Mouse (Mus musculus): ENCODE measurements around the gene Ttc9. TPM values are rescaled to one million over a fixed set of nuclear protein-coding genes. Genes with fewer than 3 reads are reported as not detected.

The Ttc9 gene
- polyA plus RNA-seq, 1 experiment, result 43.8 TPM

DNA sequence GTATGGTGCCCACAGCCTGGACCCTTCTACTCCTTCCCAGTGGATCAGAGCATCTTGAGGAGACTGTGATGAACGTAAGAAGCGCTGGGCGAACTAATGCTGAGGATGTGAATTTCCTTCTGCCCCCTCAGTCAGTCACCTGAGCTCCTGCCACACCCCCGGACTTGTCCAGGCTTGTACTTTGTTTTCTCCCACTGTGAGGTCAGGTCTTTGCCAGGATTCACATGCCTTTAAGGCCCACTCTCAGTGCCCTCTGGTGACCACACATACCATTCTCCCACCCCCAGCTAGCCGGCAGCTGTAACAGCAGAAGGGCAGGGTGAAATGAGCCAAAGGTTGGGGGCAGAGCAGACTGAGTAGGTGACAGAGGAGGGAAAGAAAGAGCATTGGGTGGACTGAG is 32.9 kb downstream of the Ttc9 start:
- no peaks in the 10 kb centered on the region for H3K4me1 ChIP-seq (ENCODE audit: control insufficient read depth, insufficient read depth, low read length)
- no peak for TF ChIP-seq POLR2A (IDR thresholded peaks at IDR 0.05; ENCODE audit: borderline replicate concordance, insufficient read depth, low read length)
- no peak for TF ChIP-seq CTCF (IDR thresholded peaks at IDR 0.05; ENCODE audit: borderline replicate concordance, insufficient read depth, low read depth, low read length)
- 68% methylated on average over 5 of the region's 5 CpGs for WGBS
- H3K27me3 ChIP-seq (ENCODE audit: control insufficient read depth, insufficient read depth, low read length), result no peaks in the 10 kb centered on the region; the same call in 1 of the 2 replicates
- no peak overlapping the region for H3K4me3 ChIP-seq (replicated peaks; ENCODE audit: insufficient read depth, low read depth, low read length)
- DNase-seq, result no peak
- H3K27ac ChIP-seq (ENCODE audit: insufficient read depth, low read length), result no peak overlapping the region

DNA sequence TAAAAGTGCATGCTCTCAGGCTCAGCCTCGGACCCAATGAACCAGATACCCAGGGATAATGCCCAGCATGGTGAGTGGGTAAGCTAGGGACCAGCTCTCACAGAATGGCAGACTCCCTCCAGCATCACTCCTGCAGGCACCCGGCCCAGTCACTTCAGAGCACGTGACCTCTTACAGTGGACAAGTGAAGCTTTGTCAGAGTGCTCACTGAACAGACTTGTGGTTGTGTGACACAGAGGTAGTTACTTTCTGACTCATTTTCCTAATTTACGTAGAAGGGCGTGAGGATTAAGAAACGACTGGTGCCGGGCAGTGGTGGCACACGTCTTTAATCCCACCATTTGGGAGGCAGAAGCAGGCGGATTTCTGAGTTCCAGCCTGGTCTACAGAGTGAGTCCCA is 37.4 kb downstream of the Ttc9 start:
- WGBS, result 85% methylated on average over 9 of the region's 9 CpGs
- no peak for DNase-seq

DNA sequence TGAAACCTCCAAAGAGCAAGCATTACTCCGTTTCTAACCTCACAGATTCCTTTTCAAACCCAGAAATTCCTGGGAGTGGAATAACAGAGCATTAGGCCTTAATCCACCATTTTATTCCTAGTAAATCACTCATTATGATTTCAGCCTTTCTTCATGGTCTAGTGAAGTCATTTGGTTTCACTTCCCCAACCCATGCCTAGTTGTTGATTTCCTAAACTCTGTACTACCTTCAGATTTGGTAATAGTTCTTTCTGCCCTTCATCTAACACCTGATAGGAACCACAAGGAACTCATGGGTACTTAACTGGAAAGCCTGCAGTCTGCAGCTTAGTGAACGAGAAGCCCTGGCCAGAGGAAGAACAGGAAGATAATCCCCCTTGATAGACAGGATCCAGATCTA is 44.5 kb downstream of the Ttc9 start:
- H3K4me3 ChIP-seq (replicated peaks; ENCODE audit: insufficient read depth, low read depth, low read length), result no peak overlapping the region
- no peak overlapping the region for H3K27ac ChIP-seq (ENCODE audit: insufficient read depth, low read length)
- no peaks in the 10 kb centered on the region for H3K27me3 ChIP-seq (ENCODE audit: control insufficient read depth, insufficient read depth, low read length)
- no peak for DNase-seq
- 60% methylated on average over 2 of the region's 2 CpGs for WGBS
- TF ChIP-seq POLR2A (IDR thresholded peaks at IDR 0.05; ENCODE audit: borderline replicate concordance, insufficient read depth, low read length) (no peak), CTCF (IDR thresholded peaks at IDR 0.05; ENCODE audit: borderline replicate concordance, insufficient read depth, low read depth, low read length) (no peak)
- H3K4me1 ChIP-seq (ENCODE audit: control insufficient read depth, insufficient read depth, low read length), result no peaks in the 10 kb centered on the region

More for the DNA sequence above, 37.4 kb downstream of the Ttc9 start:
- Histone ChIP-seq H3K27ac (ENCODE audit: insufficient read depth, low read length) (no peak overlapping the region), H3K4me1 (ENCODE audit: control insufficient read depth, insufficient read depth, low read length) (no peaks in the 10 kb centered on the region; the same call in 1 of the 2 replicates), H3K4me3 (replicated peaks; ENCODE audit: insufficient read depth, low read depth, low read length) (no peak overlapping the region), H3K27me3 (ENCODE audit: control insufficient read depth, insufficient read depth, low read length) (no peaks in the 10 kb centered on the region; the same call in 1 of the 2 replicates)
- TF ChIP-seq POLR2A (IDR thresholded peaks at IDR 0.05; ENCODE audit: borderline replicate concordance, insufficient read depth, low read length) (no peak), CTCF (IDR thresholded peaks at IDR 0.05; ENCODE audit: borderline replicate concordance, insufficient read depth, low read depth, low read length) (no peak)

DNA sequence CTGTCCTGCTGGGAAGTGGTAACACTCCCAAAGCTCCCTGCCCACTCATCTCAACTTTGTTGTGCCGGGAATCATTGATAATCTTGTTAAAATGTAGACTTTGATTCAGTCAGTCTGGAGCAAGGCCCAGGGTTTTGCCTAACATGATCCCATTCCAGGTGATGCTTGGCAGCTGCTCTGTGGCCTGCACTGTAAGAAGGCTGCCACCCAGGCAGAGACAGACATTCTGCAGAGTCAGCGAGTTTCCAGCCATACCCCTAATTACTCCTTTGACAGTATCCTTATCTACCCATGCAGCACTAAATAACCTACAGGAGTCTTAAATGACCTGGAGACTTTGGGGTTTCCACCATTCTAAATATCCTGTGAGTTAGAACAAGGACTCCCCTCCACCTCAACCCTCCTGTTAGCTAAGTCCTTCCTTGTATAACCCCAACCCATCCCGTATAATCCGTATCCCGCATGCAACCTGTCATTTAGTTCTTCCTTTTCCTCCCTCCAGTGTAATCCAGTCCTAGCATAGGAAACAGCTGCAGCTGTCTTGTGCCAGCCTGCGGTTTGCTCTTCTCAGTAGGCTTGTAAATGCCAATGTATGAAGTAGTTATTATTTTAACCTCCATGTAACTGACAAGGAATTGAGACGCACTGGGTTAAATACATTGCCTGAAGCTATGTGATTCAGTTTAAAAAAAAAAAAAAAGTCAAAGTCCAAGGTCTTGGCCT is 48.9 kb downstream of the Ttc9 start:
- 71% methylated on average over 7 of the region's 7 CpGs for WGBS

DNA sequence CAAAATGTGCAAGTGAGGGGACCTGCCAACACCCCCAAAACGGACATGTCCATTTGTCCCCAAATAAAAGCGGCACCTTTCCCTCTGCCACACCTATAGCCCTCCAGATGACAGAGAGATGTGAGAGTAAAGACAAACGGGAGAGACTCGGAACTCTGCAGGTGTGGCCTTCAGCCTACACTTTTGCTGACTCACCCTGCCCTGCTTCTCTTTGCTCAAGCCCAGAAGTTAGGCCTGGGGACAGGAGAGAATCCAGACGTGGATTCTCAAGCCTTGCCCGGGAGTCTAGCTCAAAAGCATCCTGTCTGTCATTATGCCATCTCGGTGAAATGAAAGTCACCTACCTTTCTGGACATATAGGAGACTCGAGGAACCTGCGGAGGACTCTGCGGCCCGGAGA is 52.3 kb downstream of the Ttc9 start:
- H3K4me1 ChIP-seq (ENCODE audit: control insufficient read depth, insufficient read depth, low read length), result no peaks in the 10 kb centered on the region
- WGBS, result 78% methylated on average over 11 of the region's 11 CpGs
- H3K27ac ChIP-seq (ENCODE audit: insufficient read depth, low read length), result no peak overlapping the region
- TF ChIP-seq CTCF (IDR thresholded peaks at IDR 0.05; ENCODE audit: borderline replicate concordance, insufficient read depth, low read depth, low read length) (no peak), POLR2A (IDR thresholded peaks at IDR 0.05; ENCODE audit: borderline replicate concordance, insufficient read depth, low read length) (no peak)
- no peak overlapping the region for H3K4me3 ChIP-seq (replicated peaks; ENCODE audit: insufficient read depth, low read depth, low read length)
- no peak for DNase-seq
- no peaks in the 10 kb centered on the region for H3K27me3 ChIP-seq (ENCODE audit: control insufficient read depth, insufficient read depth, low read length)

More for the DNA sequence above, 48.9 kb downstream of the Ttc9 start:
- Histone ChIP-seq H3K4me3 (replicated peaks; ENCODE audit: insufficient read depth, low read depth, low read length) (no peak overlapping the region), H3K4me1 (ENCODE audit: control insufficient read depth, insufficient read depth, low read length) (no peaks in the 10 kb centered on the region), H3K27me3 (ENCODE audit: control insufficient read depth, insufficient read depth, low read length) (no peaks in the 10 kb centered on the region), H3K27ac (ENCODE audit: insufficient read depth, low read length) (no peak overlapping the region)
- no peak for DNase-seq
- TF ChIP-seq POLR2A (IDR thresholded peaks at IDR 0.05; ENCODE audit: borderline replicate concordance, insufficient read depth, low read length) (no peak), CTCF (IDR thresholded peaks at IDR 0.05; ENCODE audit: borderline replicate concordance, insufficient read depth, low read depth, low read length) (no peak)

DNA sequence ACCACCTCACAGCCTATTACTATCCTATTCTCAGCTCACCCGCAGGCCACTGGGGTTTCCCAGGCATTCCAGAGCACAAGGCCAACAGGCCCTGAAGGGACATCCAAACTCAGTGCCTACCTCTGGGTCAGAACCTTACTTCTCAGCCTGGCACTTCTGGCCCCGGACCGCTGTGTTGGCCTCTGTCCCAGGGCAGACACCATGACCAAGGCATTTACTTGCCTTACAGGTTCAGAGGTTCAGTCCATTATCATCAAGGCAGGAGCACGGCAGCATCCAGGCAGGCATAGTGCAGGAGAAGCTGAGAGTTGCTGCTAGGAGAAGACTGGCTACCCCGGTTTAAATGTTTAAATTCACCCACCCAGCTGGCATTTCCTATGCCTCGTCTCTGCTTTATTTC is 53.0 kb downstream of the Ttc9 start:
- 76% methylated on average over 6 of the region's 6 CpGs for WGBS
- TF ChIP-seq POLR2A (IDR thresholded peaks at IDR 0.05; ENCODE audit: borderline replicate concordance, insufficient read depth, low read length), result no peak
- TF ChIP-seq CTCF (IDR thresholded peaks at IDR 0.05; ENCODE audit: borderline replicate concordance, insufficient read depth, low read depth, low read length), result no peak
- Histone ChIP-seq H3K4me1 (ENCODE audit: control insufficient read depth, insufficient read depth, low read length) (no peaks in the 10 kb centered on the region), H3K27ac (ENCODE audit: insufficient read depth, low read length) (no peak overlapping the region), H3K27me3 (ENCODE audit: control insufficient read depth, insufficient read depth, low read length) (no peaks in the 10 kb centered on the region), H3K4me3 (replicated peaks; ENCODE audit: insufficient read depth, low read depth, low read length) (no peak overlapping the region)
- DNase-seq, result no peak

DNA sequence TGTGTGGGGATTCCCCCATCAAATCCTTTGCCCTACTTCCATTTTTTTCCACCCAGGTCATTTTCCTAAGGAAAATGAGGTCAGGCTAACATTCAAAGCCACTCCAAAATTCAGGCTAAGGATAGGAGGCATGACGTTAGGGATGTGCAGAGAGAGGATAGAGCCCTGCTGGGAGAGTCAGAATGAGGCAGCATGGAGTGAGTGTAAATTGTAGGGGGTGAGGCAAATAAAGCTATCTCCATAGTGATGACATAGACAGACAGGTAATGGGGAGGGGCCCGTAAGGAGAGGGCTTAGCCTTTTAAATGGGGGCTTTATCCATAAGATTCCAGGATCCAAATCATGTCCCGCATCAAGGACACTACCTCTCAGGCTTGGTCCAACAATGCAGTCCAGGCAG is 54.9 kb downstream of the Ttc9 start:
- Histone ChIP-seq H3K27me3 (ENCODE audit: control insufficient read depth, insufficient read depth, low read length) (no peaks in the 10 kb centered on the region), H3K27ac (ENCODE audit: insufficient read depth, low read length) (no peak overlapping the region), H3K4me3 (replicated peaks; ENCODE audit: insufficient read depth, low read depth, low read length) (no peak overlapping the region), H3K4me1 (ENCODE audit: control insufficient read depth, insufficient read depth, low read length) (no peaks in the 10 kb centered on the region)
- WGBS, result 67% methylated on average over 3 of the region's 3 CpGs
- DNase-seq, result no peak
- TF ChIP-seq CTCF (IDR thresholded peaks at IDR 0.05; ENCODE audit: borderline replicate concordance, insufficient read depth, low read depth, low read length) (no peak), POLR2A (IDR thresholded peaks at IDR 0.05; ENCODE audit: borderline replicate concordance, insufficient read depth, low read length) (no peak)

DNA sequence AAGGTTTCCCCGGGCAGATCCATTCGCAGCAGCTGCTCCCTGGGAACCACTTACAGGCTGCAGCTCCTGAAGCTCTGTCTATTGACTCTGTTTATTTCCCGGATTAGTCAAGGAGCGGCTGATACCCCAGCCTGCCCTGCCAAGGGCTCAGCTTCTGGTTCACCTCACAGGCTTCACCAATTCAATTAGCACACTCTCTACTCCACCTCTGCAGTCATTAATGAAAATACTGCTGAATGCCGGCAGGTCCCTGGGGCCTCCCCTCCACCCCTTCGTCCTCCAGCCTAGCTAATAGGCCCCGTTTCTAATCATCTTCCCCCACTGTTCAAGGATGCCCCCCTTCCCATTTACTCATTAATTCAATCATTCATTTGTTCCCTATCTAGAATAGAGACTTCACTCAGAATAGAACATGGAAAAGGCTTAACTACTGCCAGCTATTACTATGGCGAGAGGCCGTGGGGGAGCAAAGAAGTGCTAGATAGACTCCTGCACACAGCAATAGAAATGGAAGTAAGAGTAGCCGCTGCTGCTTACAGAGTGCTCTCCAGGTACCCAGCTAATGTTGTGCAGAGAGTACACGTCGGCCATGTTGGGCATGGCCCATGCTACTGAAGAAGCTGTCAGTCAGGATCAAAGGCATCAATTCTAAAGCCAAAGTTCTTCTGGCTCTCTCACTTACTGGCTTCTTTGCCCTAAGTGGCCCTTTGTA is 55.5 kb downstream of the Ttc9 start:
- WGBS, result 55% methylated on average over 12 of the region's 12 CpGs
- no peak for DNase-seq
- no peaks in the 10 kb centered on the region for H3K4me1 ChIP-seq (ENCODE audit: control insufficient read depth, insufficient read depth, low read length)
- no peak for TF ChIP-seq POLR2A (IDR thresholded peaks at IDR 0.05; ENCODE audit: borderline replicate concordance, insufficient read depth, low read length)
- TF ChIP-seq CTCF (IDR thresholded peaks at IDR 0.05; ENCODE audit: borderline replicate concordance, insufficient read depth, low read depth, low read length), result no peak
- H3K27me3 ChIP-seq (ENCODE audit: control insufficient read depth, insufficient read depth, low read length), result no peaks in the 10 kb centered on the region
- H3K4me3 ChIP-seq (replicated peaks; ENCODE audit: insufficient read depth, low read depth, low read length), result no peak overlapping the region
- H3K27ac ChIP-seq (ENCODE audit: insufficient read depth, low read length), result no peak overlapping the region
